Mouse (Mus musculus): ENCODE results near the gene Hmgb1.

Hmgb1 gene

GRCm38 (mm10) chr5:149020681-149021062, 163.6 kb downstream of the Hmgb1 start:
- no peak for DNase-seq (ENCODE audit: low spot score in 2 of 2)

- DNase-seq (ENCODE audit: low spot score in 2 of 2) = no peak
Measured at GRCm38 (mm10) chr5:149020059-149020680, 164.1 kb downstream of the Hmgb1 start.

- DNase-seq (ENCODE audit: low spot score in 2 of 2) = no peak
Measured at GRCm38 (mm10) chr5:149017666-149018415, 166.4 kb downstream of the Hmgb1 start.

- no peak for DNase-seq (ENCODE audit: low spot score in 2 of 2)
Measured at GRCm38 (mm10) chr5:149017181-149017580, 167.1 kb downstream of the Hmgb1 start.

- DNase-seq (ENCODE audit: low spot score in 2 of 2) = no peak
Measured at GRCm38 (mm10) chr5:149016261-149016660, 168.0 kb downstream of the Hmgb1 start.

- DNase-seq (ENCODE audit: low spot score in 2 of 2) = no peak
Measured at GRCm38 (mm10) chr5:149015335-149016201, 168.7 kb downstream of the Hmgb1 start.

GRCm38 (mm10) chr5:149014600-149015268, 169.6 kb downstream of the Hmgb1 start:
- DNase-seq (ENCODE audit: low spot score in 2 of 2) = no peak

GRCm38 (mm10) chr5:149013817-149014508, 170.3 kb downstream of the Hmgb1 start:
- DNase-seq (ENCODE audit: low spot score in 2 of 2) = no peak

- DNase-seq (ENCODE audit: low spot score in 2 of 2) = no peak
Measured at GRCm38 (mm10) chr5:149009111-149009510, 175.2 kb downstream of the Hmgb1 start.

- no peak for DNase-seq (ENCODE audit: low spot score in 2 of 2)
Measured at GRCm38 (mm10) chr5:149007295-149007646, 177.0 kb downstream of the Hmgb1 start.

- peak; percentile 99 to 100 for DNase-seq (ENCODE audit: low spot score in 2 of 2)
Measured at GRCm38 (mm10) chr5:149006362-149007294, 177.7 kb downstream of the Hmgb1 start.

- DNase-seq (ENCODE audit: low spot score in 2 of 2) = no peak
Measured at GRCm38 (mm10) chr5:149005701-149006361, 178.5 kb downstream of the Hmgb1 start.

- no peak for DNase-seq (ENCODE audit: low spot score in 2 of 2)
Measured at GRCm38 (mm10) chr5:149005083-149005482, 179.2 kb downstream of the Hmgb1 start.

GRCm38 (mm10) chr5:149003137-149003536, 181.2 kb downstream of the Hmgb1 start:
- no peak for DNase-seq (ENCODE audit: low spot score in 2 of 2)

GRCm38 (mm10) chr5:149002803-149003115, 181.5 kb downstream of the Hmgb1 start:
- DNase-seq (ENCODE audit: low spot score in 2 of 2) = no peak

- no peak for DNase-seq (ENCODE audit: low spot score in 2 of 2)
Measured at GRCm38 (mm10) chr5:149002034-149002802, 182.1 kb downstream of the Hmgb1 start.

GRCm38 (mm10) chr5:148999802-149000201, 184.5 kb downstream of the Hmgb1 start:
- DNase-seq (ENCODE audit: low spot score in 2 of 2) = no peak

- no peak for DNase-seq (ENCODE audit: low spot score in 2 of 2)
Measured at GRCm38 (mm10) chr5:148998512-148998911, 185.8 kb downstream of the Hmgb1 start.

- no peak for DNase-seq (ENCODE audit: low spot score in 2 of 2)
Measured at GRCm38 (mm10) chr5:148996709-148997037, 187.6 kb downstream of the Hmgb1 start.
